Mouse (Mus musculus): Measurements from ENCODE around the gene Rab6b.
A peak's percentile ranks its signal among the peaks of the same experiment; 100 is the strongest.

Rab6b gene

DNA sequence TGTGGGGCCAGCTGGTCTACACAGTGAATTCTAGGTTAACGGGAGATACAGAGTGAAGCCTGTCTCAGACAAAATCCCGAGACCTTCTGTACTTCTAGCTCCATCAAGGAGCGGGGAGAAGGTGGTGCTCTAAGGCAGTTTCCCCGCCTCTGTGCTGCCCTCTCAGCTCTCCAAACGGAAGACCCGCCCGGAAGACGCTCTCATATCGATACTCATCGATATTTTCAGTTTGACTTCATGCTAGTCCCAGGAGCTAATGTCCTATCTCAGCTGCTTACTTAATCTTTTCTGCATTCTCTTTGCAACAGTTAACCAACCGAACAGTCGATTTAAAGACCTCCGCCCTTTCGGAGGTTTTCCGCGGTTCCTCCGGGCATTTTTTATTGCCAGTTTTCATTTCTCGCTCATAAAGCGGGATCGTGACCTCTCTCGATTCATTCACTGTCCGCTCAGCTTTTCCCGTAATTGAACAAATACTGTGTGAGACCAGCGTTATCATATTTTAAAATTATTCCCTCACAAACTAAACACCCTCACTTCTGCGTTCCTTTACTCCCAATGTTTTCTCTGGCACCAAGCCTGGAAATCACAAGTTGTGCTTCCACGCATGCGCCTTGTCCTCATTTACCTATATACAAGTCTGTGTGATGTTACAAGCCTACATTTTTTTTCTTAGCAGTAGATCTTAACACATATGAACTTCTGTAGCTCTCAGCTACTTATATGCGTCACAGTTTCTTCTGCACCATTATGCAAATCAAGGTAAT is 101.2 kb downstream of the Rab6b start:
- DNase-seq: no peak

DNA sequence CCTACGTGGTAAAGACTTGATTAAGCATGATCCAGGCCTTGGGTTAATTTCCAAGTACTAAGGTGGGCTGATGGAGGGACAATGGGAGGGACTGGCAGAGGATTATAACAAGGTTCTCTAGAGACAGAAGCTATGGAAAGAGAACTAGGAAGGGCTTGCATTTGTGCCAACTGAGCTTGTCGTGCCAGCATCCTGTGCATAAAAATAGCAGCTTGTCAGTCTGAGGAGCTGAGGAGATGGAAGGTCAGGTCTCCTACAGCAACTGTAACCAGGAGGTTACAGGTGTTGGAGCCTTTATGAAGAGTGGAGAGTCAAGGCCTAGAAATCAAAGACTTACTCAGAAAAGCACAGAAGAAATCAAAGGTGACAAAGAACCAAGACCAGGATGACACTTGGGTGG is 102.0 kb downstream of the Rab6b start:
- DNase-seq: no peak

DNA sequence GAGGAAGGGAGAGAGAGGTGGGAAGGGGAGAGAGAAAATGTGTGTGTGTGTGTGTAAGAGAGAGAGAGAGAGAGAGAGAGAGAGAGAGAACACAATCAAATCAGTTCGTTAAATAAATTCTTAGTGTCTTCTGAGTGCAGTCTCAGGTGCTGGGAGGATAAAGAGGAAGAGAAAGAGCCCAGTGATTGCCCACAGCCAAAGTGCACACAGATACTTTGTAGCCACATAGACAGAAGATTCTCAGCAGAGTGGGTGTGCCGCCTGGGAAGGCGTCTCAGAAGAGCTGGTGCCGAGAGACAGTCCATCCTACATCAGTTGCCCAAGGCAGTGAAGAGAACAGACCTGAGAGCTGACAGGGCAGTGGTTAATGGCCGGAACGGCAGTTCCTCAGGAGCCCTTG is 102.7 kb downstream of the Rab6b start:
- no peak for DNase-seq

DNA sequence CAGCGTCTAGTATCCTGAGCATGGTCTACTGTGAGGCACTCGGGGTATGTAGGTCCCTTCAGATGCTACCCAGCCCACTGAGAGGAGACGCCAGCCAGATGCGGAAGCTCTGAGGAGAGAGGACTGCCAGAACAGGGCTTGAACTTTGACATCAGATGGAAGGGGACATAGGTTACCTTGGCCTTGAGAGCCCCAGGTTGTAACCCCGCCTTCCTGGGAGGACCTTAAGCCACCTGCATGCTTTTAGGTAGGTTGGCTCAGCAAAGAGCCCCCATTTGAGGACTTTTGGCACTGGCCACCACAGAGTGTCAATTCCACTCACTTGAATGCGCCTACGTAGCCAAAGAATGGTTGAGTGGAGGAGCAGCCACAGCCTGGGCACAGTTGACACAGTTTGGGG is 113.1 kb downstream of the Rab6b start:
- DNase-seq: no peak

DNA sequence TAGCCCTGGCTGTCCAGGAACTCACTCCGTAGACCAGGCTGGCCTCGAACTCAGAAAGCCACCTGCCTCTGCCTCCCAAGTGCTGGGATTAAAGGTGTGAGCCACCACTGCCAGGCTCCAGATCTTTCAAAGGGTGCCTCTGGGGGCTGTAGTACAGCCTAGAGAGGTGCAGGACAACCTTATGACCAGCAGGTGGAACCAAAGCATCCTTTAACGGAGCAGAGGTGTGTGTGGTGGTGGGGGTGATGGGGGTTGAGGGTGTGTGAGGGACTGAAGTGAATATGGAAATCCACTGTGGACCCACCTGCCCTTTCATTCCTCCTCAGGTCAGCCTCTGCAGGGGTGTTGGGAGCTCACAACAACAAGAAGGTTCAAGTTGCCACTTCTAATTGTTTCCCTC is 113.9 kb downstream of the Rab6b start:
- DNase-seq: no peak

DNA sequence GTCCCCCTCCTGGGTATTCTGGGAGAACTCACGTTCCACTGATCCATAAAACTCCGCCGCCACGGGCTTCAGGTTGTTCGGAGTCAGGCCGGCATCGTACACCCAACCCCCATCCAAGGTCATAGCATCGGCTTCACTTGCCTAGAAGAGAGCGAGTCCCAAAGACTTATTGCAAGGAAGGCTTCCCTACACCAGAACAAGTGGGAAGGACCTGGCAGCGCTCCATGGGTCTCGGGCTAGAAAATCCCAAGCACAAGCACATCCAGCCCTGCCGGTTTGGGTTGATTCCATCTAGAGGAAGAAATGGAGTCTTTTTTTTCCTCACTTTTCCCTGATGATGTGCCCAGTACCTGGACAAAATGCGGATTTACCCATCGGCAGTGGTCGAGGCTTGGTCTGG is 115.2 kb downstream of the Rab6b start:
- no peak for DNase-seq

DNA sequence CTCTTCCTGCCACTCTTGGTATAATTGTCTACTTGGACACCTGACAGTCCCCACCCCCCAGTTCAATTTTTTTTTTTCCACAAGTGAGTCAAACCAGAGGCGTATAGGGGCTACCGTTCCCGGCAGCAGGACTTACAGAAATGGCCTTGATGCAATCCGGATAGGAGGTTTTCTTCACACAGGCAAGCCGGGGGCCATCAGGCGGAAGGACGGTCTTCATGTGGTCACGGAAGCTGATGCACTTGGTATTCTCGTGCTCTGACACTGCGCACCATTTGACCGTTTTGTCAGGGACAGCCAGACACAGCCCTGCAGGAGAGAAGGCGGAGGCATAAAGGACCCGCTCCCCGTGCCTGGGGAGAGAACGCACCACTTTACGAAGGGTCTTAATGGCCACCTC is 116.2 kb downstream of the Rab6b start:
- DNase-seq: no peak

DNA sequence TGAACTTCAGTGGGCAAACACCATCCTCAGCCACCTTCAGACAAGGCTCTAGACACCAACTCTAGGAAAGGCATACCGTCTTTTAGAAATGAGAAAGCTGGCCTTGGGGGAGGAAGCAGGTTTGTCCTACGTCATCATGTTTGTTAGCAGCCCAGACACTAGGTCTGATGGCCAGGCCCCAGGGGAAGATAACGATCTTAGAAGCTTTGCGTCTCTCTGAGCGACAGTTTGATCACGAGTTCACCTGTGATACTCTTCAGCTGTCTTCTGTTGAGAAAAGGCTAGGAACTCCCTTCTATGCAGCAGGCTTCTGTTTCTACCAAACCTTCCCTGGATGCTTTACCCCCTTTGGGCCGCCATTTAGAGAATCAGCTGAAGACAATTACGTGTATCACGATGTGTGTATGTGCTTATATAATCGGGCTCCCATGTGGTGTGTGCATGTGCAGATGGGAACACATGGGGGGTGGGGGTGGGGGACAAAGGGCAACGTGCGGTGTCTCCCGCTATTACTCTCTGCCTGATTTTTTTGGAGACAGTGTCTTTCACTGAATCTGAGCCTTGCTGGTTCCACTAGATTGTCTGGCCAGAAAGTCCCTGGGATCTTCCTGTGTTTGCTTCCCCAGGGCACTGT is 116.9 kb downstream of the Rab6b start:
- DNase-seq: no peak

DNA sequence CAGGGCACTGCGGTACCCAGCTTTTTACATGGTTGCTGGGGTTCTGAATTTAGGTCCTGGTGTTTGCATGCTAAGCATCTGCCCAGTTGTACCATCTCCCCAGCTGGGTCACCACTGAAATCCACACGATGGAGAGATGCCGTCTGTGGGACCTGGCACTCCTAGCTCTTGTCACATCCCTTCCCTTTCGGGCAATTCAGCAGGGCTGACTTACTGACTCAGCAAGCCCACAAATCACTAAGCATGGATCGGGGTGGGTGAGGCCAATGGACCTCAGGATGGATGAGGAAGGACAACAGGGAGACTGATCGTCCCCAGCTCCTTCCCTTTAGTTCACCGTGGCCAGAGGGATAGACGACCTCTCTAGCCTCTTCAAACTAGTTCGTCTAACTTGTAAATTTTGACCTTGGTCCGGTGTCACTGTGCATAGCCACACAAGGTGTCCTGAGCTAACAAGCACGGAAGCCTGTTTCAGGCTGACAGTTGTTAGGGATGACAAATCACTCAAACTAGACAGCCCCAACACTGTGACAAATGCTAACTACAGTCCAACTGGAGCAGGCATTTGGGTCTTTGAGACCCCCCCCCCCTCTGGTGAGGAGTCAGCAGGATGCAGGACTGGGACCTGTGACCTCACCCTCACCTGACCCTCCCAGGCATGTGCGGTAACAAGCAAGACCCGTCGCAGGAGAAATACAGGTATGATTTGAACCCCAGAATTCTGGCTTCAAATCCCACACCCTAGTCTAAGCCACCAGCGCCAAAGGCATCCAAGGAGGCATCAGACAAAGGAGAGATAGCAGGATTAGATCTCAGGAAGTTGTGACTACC is 117.7 kb downstream of the Rab6b start:
- DNase-seq: no peak

DNA sequence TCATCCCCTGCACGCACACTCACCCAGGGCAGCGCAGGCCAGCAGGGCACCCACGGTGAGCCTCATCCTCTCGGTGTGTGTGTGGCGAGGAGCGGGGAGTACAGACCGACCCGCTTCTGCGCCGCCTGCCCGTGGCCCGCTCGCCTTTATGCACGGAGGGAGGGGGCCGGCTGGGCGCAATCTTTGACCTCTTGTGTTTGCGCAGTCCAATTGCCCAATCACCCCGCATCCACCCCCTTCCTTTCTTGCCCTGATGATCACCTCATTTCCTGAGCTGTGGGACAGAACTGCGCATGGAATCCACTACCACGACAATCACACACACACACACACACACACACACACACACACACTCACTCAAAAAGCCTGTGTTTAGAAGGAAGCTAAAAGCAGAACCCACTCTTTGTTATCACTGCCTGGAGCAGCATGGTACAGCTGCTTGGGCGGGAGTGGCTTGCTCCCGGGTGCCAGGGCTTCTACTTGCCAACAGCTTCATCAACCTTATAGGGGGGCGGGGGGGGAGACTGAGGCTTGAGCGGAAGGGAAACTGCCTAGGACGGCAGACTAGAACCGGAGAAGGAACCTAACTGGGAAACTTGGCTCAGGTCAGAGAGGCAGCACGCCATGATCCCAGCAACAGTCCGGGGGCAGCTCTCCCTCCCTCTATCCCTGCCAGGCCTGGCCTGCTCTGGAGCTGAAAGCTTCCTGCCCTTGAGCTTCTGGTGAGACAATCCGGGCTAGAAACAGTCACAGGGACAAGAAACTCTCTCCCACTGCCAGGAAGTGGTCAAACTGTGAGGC is 118.8 kb downstream of the Rab6b start, which contains the start of the genes Gm20425 and Trf:
Gene Gm20425, minus strand, starts transcription at position 157 of the 801 bp plus-strand sequence.
Gene Trf, minus strand, starts transcription at position 294 of the 801 bp plus-strand sequence.
- peak; percentile 30 for DNase-seq

DNA sequence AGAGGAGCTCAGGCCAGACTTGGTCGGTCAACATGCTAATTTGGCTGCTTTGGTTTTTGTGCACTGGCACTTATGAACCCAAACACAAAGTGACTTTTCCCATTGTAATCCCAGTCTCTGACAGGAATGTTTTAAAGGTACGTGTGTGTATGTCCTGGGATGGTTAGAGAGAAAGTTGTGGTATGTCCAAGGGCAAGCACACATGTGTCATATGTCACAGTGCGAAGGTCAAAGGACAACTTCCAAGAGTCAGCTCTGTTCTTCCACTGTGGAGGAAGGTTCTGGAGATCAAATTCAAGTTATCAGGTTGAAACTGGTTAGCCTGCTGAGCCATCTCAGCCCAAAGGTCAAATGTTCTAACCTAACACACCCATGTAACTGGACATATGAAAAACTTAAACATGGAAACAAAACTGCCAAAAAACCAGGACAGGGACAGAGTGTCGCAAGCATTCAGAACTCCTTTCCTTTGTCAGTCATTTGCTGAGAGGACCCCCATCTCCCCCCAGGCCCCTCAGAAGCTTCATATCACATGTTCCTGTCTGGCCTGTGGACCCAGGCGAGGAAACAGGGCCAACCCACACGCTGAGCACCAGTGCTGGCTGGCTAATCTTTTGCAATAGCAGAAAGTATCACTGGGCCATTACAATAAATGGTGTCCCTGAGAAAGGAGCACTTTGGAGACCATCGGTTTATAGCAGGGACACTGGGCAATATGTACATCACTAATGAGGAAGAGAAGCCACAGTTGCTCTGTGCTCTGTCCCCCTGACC is 120.8 kb downstream of the Rab6b start:
- DNase-seq: no peak

DNA sequence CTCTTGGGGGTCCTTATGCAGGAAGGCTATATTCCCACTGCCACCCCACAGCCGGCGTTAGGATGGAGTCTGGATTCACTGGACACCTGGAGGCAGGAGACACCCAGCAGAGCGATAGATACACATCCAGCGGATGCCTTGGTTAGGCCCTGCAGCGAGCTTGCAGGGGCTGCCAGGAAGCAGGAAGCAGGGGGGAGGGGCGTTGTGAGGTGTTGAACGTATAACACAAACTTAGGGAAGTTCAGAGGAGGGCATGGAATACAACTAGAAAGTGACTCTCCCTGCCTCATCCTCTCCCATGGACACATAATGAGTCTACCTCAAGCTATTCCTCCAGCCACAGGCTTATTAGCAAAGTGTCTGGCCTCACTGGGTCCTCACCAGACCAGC is 121.4 kb downstream of the Rab6b start:
- peak; percentile 15 for DNase-seq

DNA sequence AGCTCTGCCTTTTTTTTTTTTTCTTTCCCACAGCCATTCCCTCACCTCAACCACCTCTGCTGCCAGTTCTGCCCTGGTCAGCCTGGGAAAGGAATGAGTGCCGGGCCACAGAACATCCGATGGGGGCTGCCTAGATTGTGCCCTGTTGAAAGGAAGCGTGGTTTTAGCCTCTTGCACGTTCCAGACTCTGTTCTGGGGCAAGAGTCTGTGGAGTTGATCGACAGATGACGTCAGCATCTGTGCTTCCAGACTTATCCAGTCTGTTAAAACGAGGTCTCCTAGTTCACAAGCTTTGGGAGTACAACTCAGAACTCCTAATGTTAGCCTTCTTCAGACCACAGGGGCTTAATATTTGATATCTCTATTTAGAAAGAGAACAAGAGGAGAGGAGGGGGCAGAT is 122.5 kb downstream of the Rab6b start:
- DNase-seq: no peak

DNA sequence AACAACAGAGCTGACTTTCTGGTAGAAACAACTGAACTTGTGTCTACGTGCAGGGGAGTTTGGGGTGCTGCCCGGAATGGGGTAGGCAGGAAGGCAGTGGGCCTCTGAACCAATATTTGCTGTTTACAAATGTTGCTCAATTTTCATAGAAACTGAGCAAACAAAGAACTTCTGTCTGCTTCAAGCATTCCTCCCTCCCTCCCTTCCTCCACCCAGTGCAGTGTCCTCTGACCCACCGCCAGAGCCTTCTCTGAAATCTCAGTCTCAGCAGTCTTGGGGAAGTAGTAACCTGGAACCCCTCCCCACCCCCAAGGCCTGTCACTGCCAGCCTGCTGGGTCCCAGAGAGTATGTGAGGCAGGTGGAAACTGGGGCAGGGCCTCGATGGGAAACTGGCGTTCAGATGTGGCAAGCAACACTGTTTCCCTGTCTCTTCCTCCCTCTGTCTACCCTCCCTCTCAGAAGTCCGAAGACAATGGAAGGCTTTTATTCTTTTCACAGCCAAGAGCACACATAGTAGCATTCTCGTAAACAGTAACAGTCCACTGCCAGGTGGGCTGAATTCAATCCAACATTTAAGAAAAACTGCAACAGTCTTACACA is 123.1 kb downstream of the Rab6b start:
- DNase-seq: no peak

Data from right cerebral cortex, postnatal 14 days (tissue).